Mouse (Mus musculus): Measurements from ENCODE around the gene Dscaml1. TPM values are rescaled to one million over a fixed set of nuclear protein-coding genes. Genes with fewer than 3 reads are reported as not detected.

Gene Dscaml1
- polyA plus RNA-seq, 1 experiment = 1.3 TPM

DNA sequence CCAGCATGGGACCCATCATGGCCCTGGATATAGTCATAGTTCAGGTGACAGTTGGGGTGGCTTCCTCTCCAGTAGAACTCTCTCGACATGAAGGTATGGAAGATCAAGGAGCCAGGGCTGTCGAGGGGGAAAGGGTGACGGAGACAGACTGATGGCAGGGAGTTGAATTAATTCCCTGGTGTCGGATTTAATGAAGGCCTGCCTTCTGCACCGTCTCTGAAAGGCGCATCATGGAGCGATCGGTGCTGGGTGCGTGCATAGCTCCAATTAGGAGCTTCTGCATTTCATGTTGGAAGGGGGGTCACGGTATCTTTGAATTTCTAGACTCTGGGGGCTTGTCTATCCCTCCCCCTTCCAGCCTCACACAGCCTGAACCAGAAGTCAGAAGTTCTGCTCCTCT is 41.8 kb downstream of the Dscaml1 start:
- no peaks in the 10 kb centered on the region for H3K4me1 ChIP-seq (ENCODE audit: control insufficient read depth, insufficient read depth, insufficient read length)
- no peak overlapping the region for H3K27ac ChIP-seq (ENCODE audit: insufficient read depth, low read length)
- WGBS = 92% methylated on average over 10 of the region's 10 CpGs
- no peaks in the 10 kb centered on the region for H3K27me3 ChIP-seq (ENCODE audit: control insufficient read depth, insufficient read depth, low read length)
- H3K36me3 ChIP-seq (ENCODE audit: control insufficient read depth, insufficient read depth, low read length) = no peaks in the 10 kb centered on the region
- TF ChIP-seq CTCF (IDR thresholded peaks at IDR 0.05; ENCODE audit: extremely low read depth, insufficient read depth, insufficient read length, insufficient replicate concordance) (no peak), POLR2A (IDR thresholded peaks at IDR 0.05; ENCODE audit: low read depth, low read length) (no peak)
- no peak overlapping the region for H3K4me3 ChIP-seq (ENCODE audit: extremely low read depth, insufficient read depth, insufficient read length)
- no peak for DNase-seq (ENCODE audit: low read depth in 1 of 2, low spot score in 2 of 2)

DNA sequence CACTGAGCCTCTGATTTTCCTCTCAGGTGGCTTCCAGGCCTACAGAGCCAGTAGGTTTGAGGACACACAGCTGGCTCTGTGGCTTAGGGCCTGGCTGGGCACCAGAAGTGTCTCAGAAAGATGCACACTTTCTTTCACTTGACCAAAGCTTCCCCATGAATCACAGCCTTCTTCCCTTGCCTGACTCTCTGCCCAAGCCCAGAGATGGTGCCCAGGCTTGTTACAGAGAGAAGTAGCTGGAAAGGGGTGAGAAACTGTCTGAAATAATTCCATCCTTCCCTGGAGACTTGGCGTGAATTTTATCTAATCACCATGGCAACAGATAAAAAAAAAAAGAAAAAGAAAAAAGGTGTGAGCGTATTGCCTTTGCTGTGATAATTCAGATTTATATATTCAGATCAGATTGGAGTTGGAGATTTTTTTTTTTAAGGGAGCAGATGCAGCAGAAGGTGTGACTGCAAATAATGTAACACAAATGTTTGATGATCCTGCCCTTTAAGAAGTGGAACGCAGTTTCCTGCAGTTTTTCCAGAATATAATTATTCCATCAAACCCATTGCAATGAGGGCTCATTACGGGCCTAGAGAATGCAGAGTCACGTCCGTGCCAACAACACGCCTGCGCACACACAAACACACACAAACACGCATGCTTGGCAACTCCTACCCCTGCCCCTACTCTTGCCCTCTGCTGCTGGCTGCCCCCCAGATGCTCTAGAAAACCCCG is 44.5 kb downstream of the Dscaml1 start:
- no peak overlapping the region for H3K27ac ChIP-seq (ENCODE audit: insufficient read depth, low read length)
- DNase-seq (ENCODE audit: low read depth in 1 of 2, low spot score in 2 of 2) = no peak

DNA sequence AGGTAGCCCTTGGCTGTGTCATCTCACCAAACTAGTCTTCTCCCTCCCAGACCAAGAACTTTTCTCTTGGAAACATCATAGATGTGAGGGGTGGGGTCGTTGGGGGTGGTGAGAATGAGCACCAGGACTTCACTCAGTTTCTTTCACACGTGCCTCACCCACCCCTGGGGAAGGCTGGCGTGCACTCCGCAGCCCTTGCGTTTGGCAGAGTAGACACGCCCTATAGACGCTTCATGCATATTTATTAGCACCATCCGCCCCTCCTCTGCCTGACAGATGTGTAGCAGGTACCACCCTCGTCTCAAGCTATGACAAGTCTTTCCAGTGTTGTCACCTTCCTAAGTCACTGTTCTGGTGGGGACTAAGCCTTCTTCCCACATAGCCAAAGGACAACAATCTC is 45.3 kb downstream of the Dscaml1 start:
- no peaks in the 10 kb centered on the region for H3K36me3 ChIP-seq (ENCODE audit: control insufficient read depth, insufficient read depth, low read length)
- no peak for DNase-seq (ENCODE audit: low read depth in 1 of 2, low spot score in 2 of 2)
- WGBS = 73% methylated on average over 9 of the region's 9 CpGs
- H3K27ac ChIP-seq (ENCODE audit: insufficient read depth, low read length) = no peak overlapping the region
- H3K4me3 ChIP-seq (ENCODE audit: extremely low read depth, insufficient read depth, insufficient read length) = no peak overlapping the region
- H3K27me3 ChIP-seq (ENCODE audit: control insufficient read depth, insufficient read depth, low read length) = no peaks in the 10 kb centered on the region
- TF ChIP-seq CTCF (IDR thresholded peaks at IDR 0.05; ENCODE audit: extremely low read depth, insufficient read depth, insufficient read length, insufficient replicate concordance) (no peak), POLR2A (IDR thresholded peaks at IDR 0.05; ENCODE audit: low read depth, low read length) (no peak)
- no peaks in the 10 kb centered on the region for H3K4me1 ChIP-seq (ENCODE audit: control insufficient read depth, insufficient read depth, insufficient read length)

More for the DNA sequence above, 44.5 kb downstream of the Dscaml1 start:
- Histone ChIP-seq H3K4me3 (ENCODE audit: extremely low read depth, insufficient read depth, insufficient read length) (no peak overlapping the region), H3K4me1 (ENCODE audit: control insufficient read depth, insufficient read depth, insufficient read length) (no peaks in the 10 kb centered on the region), H3K36me3 (ENCODE audit: control insufficient read depth, insufficient read depth, low read length) (no peaks in the 10 kb centered on the region), H3K27me3 (ENCODE audit: control insufficient read depth, insufficient read depth, low read length) (no peaks in the 10 kb centered on the region)
- 86% methylated on average over 10 of the region's 10 CpGs for WGBS
- no peak for TF ChIP-seq POLR2A (IDR thresholded peaks at IDR 0.05; ENCODE audit: low read depth, low read length)
- TF ChIP-seq CTCF (IDR thresholded peaks at IDR 0.05; ENCODE audit: extremely low read depth, insufficient read depth, insufficient read length, insufficient replicate concordance) = no peak

DNA sequence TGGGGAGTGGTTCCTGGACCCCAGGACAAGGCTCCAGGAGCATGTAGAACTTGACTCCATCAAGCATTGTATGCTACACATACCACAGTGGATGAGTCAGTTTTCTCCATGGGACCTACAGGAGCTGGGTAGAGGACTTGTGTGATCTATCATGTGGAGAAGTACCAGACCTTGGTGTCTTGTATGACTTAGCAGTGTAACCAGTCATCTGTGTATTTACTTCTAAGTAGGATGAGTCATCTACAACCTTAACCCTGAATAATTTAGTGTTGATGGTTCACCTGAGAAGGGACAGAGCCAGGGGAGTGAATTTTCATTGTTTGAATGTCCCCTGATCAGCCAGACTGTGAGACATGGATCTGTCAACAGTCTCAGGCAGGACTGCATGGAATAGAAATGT is 48.4 kb downstream of the Dscaml1 start:
- TF ChIP-seq CTCF (IDR thresholded peaks at IDR 0.05; ENCODE audit: extremely low read depth, insufficient read depth, insufficient read length, insufficient replicate concordance) (no peak), POLR2A (IDR thresholded peaks at IDR 0.05; ENCODE audit: low read depth, low read length) (no peak)
- no peak overlapping the region for H3K4me3 ChIP-seq (ENCODE audit: extremely low read depth, insufficient read depth, insufficient read length)
- H3K27ac ChIP-seq (ENCODE audit: insufficient read depth, low read length) = no peak overlapping the region
- no peaks in the 10 kb centered on the region for H3K4me1 ChIP-seq (ENCODE audit: control insufficient read depth, insufficient read depth, insufficient read length)
- no peaks in the 10 kb centered on the region for H3K36me3 ChIP-seq (ENCODE audit: control insufficient read depth, insufficient read depth, low read length)
- DNase-seq (ENCODE audit: low read depth in 1 of 2, low spot score in 2 of 2) = no peak
- no peaks in the 10 kb centered on the region for H3K27me3 ChIP-seq (ENCODE audit: control insufficient read depth, insufficient read depth, low read length)

DNA sequence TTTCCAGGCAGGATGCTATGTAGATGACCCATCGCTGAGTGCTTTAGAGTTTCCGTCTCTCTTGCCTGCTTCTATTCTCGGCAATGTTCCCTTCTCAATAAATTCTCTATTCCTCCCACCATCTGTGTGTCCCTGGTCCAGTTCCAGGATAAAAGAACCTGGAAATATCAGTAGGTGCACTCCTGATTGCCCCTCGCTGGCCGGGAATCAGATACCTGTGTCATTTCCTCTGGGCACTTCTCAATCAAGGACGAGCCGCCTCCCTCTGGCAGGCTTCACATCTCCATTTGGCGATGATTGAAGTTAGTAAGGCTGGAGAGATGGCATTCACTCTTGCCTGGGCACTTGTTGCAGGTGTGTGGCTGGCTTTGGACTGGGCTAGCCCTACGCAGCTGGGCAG is 54.5 kb downstream of the Dscaml1 start:
- TF ChIP-seq POLR2A (IDR thresholded peaks at IDR 0.05; ENCODE audit: low read depth, low read length) = no peak
- TF ChIP-seq CTCF (IDR thresholded peaks at IDR 0.05; ENCODE audit: extremely low read depth, insufficient read depth, insufficient read length, insufficient replicate concordance) = no peak
- no peak for DNase-seq (ENCODE audit: low read depth in 1 of 2, low spot score in 2 of 2)
- 92% methylated on average over 9 of the region's 9 CpGs for WGBS
- no peaks in the 10 kb centered on the region for H3K4me1 ChIP-seq (ENCODE audit: control insufficient read depth, insufficient read depth, insufficient read length)
- no peaks in the 10 kb centered on the region for H3K27me3 ChIP-seq (ENCODE audit: control insufficient read depth, insufficient read depth, low read length)
- no peaks in the 10 kb centered on the region for H3K36me3 ChIP-seq (ENCODE audit: control insufficient read depth, insufficient read depth, low read length)
- H3K4me3 ChIP-seq (ENCODE audit: extremely low read depth, insufficient read depth, insufficient read length) = no peak overlapping the region
- no peak overlapping the region for H3K27ac ChIP-seq (ENCODE audit: insufficient read depth, low read length)

DNA sequence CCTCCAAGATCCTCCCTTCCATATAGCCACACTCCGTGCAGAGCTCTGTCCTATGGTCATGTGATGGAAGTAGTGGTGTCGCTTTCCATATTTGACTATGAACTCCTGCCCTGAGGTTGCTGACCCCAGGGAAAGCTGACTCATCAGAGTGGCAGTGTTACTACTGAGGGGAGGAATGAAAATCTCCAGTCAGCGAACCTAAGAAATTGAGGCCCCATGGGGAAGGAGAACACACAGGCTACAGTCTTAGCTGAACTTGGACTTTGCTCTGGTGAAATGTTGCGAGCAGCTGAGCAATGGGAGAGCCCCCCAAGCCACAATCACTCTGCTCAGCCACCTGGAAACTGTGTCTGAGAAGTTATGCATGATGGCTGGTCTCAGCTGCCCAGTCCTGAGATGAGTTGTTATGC is 60.2 kb downstream of the Dscaml1 start:
- no peak for DNase-seq (ENCODE audit: low read depth in 1 of 2, low spot score in 2 of 2)
- no peak for TF ChIP-seq CTCF (IDR thresholded peaks at IDR 0.05; ENCODE audit: extremely low read depth, insufficient read depth, insufficient read length, insufficient replicate concordance)
- no peak for TF ChIP-seq POLR2A (IDR thresholded peaks at IDR 0.05; ENCODE audit: low read depth, low read length)
- no peak overlapping the region for H3K4me3 ChIP-seq (ENCODE audit: extremely low read depth, insufficient read depth, insufficient read length)
- no peaks in the 10 kb centered on the region for H3K27me3 ChIP-seq (ENCODE audit: control insufficient read depth, insufficient read depth, low read length)
- H3K27ac ChIP-seq (ENCODE audit: insufficient read depth, low read length) = no peak overlapping the region
- H3K36me3 ChIP-seq (ENCODE audit: control insufficient read depth, insufficient read depth, low read length) = no peaks in the 10 kb centered on the region
- WGBS = 78% methylated on average over 4 of the region's 4 CpGs
- H3K4me1 ChIP-seq (ENCODE audit: control insufficient read depth, insufficient read depth, insufficient read length) = no peaks in the 10 kb centered on the region

DNA sequence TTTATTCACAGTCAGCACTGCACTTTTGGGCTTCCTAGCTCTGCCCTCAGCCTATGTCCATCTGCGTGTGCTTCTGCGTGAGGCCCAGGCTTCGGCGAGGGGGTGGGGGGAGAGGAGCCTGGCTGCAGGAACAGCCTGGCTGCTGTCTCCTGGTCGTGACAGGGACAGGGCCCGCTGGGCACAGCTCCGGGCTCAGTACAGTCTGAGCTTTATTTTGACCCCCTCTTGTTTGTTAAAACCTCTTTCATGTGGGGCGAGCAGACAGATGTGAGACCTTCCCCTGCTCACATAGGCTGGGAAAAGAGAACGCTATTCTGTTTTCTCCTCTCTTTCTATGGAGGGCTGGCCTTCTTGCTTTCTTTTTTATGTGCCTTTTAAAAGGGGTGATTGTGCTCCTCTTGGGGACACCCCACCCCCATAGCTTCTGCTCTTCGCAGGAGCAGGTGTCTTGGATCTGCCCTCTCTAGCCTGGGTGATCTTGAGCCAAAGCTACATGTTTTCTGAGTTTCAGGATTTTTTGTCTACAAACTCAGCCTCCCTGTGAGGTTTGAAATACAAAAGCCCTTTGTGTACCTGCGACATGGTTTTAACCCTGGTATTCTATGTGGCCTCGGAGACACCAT is 60.9 kb downstream of the Dscaml1 start:
- H3K36me3 ChIP-seq (ENCODE audit: control insufficient read depth, insufficient read depth, low read length) = no peaks in the 10 kb centered on the region
- no peak overlapping the region for H3K27ac ChIP-seq (ENCODE audit: insufficient read depth, low read length)
- no peak for DNase-seq (ENCODE audit: low read depth in 1 of 2, low spot score in 2 of 2)
- WGBS = 87% methylated on average over 12 of the region's 12 CpGs
- H3K27me3 ChIP-seq (ENCODE audit: control insufficient read depth, insufficient read depth, low read length) = no peaks in the 10 kb centered on the region
- no peaks in the 10 kb centered on the region for H3K4me1 ChIP-seq (ENCODE audit: control insufficient read depth, insufficient read depth, insufficient read length)
- no peak for TF ChIP-seq POLR2A (IDR thresholded peaks at IDR 0.05; ENCODE audit: low read depth, low read length)
- TF ChIP-seq CTCF (IDR thresholded peaks at IDR 0.05; ENCODE audit: extremely low read depth, insufficient read depth, insufficient read length, insufficient replicate concordance) = no peak
- H3K4me3 ChIP-seq (ENCODE audit: extremely low read depth, insufficient read depth, insufficient read length) = no peak overlapping the region
